Mouse (Mus musculus) 416B (cell line): ENCODE measurements around the gene Ankfn1.

Experiments
- DNase-seq: peaks from one replicate; pipeline ENCODE4 v3.0.0; 2011; ENCODE audit warnings: low read depth

Ankfn1 gene

GRCm38 (mm10) chr11:89363981-89364380 is 413.5 kb downstream of the Ankfn1 start:
- no peak for DNase-seq

GRCm38 (mm10) chr11:89360895-89361294 is 416.6 kb downstream of the Ankfn1 start:
- no peak for DNase-seq

DNA sequence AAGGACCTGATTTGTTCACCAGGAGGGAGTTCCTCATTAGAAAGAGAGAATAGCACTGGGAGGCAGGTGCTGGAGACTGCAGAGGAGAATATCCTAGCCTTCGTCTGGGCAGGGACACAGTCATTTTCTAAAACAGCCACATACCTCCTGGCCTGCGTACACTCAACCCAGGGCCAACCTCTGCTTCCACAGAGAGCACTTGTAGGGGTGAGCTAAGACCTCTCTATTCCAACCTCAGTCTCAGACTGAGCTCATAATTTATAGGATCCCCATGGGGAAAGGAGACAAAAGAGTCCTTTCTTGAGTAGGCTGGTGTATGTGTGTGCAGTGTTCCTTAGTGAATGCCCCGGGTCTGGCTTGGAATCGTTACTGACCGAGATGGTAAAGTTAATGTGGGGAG is 418.9 kb downstream of the Ankfn1 start:
- DNase-seq = no peak

GRCm38 (mm10) chr11:89356479-89356878 is 421.0 kb downstream of the Ankfn1 start:
- no peak for DNase-seq

- DNase-seq = no peak
Observed at GRCm38 (mm10) chr11:89356018-89356417, 421.4 kb downstream of the Ankfn1 start.

DNA sequence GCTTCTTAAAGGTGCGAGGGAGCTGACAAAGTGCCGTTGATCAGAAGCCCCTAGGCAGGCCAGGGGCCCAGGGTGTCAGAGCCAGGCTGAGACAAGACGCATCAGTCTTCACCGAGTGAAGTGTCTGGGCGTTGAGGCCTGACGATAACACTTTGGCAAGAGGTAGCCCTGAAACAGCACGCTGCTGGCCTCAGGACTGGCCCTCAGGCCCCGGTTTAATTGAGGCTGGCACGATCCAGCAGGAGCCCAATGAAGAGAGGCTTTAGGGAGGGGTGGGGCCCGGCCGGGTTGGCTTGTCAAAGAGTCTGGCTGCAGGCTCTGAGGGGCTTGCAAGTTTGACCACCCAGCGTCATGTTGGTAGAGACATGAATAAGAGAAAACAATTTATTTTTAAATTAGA is 437.2 kb downstream of the Ankfn1 start:
- DNase-seq = no peak
